Mouse (Mus musculus) heart, embryonic 13.5 days (tissue): ENCODE data around the gene Shank1. TPM values are rescaled to one million over a fixed set of nuclear protein-coding genes. Genes with fewer than 3 reads are reported as not detected.

ENCODE experiments used
- ATAC-seq: fragments of 200-750 bp; cut with Nextera tagmentation; 2 replicates; pipeline ENCODE4 v1.8.0; 2017; ENCODE audit warnings: moderate TSS enrichment; ENCODE audit not compliant: insufficient number of reproducible peaks, low FRiP score, low TSS enrichment; ENCODE audit errors: extremely low read depth
- H3K27ac ChIP-seq: fragments of 300-500 bp; sonication (generic); replicated peaks from 2 replicates; pipeline ENCODE4 v1.5.1; 2015; ENCODE audit warnings: moderate library complexity, mild to moderate bottlenecking, inconsistent platforms
- H3K27me3 ChIP-seq: fragments of 300-500 bp; sonication (generic); replicated peaks from 2 replicates; pipeline ENCODE4 v1.6.1; 2015; ENCODE audit warnings: mild to moderate bottlenecking, inconsistent platforms
- H3K36me3 ChIP-seq: fragments of 300-500 bp; sonication (generic); 2 replicates; pipeline ENCODE4 v1.6.1; 2015; ENCODE audit warnings: mild to moderate bottlenecking, inconsistent platforms
- H3K4me1 ChIP-seq: fragments of 300-500 bp; sonication (generic); 2 replicates; pipeline ENCODE4 v1.6.1; 2015; ENCODE audit warnings: inconsistent platforms
- H3K4me2 ChIP-seq: fragments of 300-500 bp; sonication (generic); 2 replicates; pipeline ENCODE4 v1.6.1; 2015; ENCODE audit warnings: inconsistent platforms, mild to moderate bottlenecking, moderate library complexity
- H3K4me3 ChIP-seq: fragments of 300-500 bp; sonication (generic); 2 replicates; pipeline ENCODE4 v1.5.1; 2015; ENCODE audit warnings: moderate library complexity, mild to moderate bottlenecking, inconsistent platforms
- H3K9ac ChIP-seq: fragments of 300-500 bp; sonication (generic); 2 replicates; pipeline ENCODE4 v1.6.1; 2015; ENCODE audit warnings: inconsistent platforms, mild to moderate bottlenecking, moderate library complexity
- H3K9me3 ChIP-seq: fragments of 300-500 bp; sonication (generic); 2 replicates; pipeline ENCODE4 v1.6.1; 2016; ENCODE audit warnings: inconsistent platforms
- WGBS: fragments of 180-500 bp; shearing (Covaris S2); methylation state at CpG from one replicate; pipeline ENCODE4 v1.1.7; 2015; ENCODE audit warnings: mixed read lengths; 5-methylcytosine and 5-hydroxymethylcytosine counted together
- polyA plus RNA-seq: library from polyadenylated mRNA; unstranded; fragments of >200 nt; fragmentation: Nextera tagmentation; extraction: Ambion mirVana; gene quantifications from 2 replicates; pipeline ENCODE4 v1.2.1, GENCODE M21; 2015

The Shank1 gene
- polyA plus RNA-seq, 1 experiment from 2014 or later = 0.80 TPM

DNA sequence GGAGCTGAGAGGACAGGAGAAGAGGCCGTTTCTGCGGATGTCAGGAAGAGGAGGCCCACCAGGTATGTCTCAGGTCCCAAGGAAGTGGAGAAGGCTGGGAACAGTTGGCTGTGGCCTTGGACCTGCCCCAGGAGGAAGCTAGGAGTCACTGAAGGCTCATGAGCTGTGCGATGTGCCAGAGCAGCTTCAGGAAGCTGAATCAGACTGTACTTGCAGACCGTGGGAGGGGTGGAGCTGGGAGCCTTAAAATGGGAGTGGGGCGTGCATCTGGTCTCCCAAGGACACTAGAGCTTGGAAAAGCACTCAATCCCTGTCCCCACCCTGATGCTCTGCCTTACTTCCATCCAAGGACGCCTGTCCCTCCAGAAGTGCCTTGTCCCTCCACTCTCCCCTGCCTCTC is 16.6 kb downstream of the Shank1 start:
- H3K9ac ChIP-seq = no peak overlapping the region
- H3K27me3 ChIP-seq = peaks cover 92% of the 10 kb centered on the region
- no peak overlapping the region for H3K4me2 ChIP-seq
- no peak overlapping the region for H3K27ac ChIP-seq
- ATAC-seq = no peak
- 36% methylated on average over 6 of the region's 6 CpGs for WGBS
- H3K9me3 ChIP-seq = no peaks in the 10 kb centered on the region
- no peak overlapping the region for H3K4me3 ChIP-seq
- no peaks in the 10 kb centered on the region for H3K4me1 ChIP-seq
- no peaks in the 10 kb centered on the region for H3K36me3 ChIP-seq

DNA sequence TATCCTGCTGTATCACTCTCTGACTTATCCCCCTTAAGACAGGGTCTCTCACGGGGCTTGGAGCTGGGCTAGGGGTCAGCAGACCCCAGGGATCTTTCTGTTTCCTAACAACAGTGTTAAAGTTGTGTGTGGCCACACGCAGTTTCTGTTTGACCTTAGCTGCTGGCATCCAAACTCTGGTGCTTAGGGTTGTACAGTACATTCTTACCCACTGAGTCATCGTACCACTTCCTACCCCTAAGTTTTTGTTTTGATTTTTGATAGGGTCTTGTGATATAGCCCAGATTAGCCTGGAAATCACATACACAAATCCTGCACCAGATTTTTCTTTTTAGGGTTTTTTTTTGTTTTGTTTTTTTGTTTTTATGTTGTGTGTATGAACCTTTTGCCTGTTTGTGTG is 22.3 kb downstream of the Shank1 start:
- no peaks in the 10 kb centered on the region for H3K9me3 ChIP-seq
- peaks cover 92% of the 10 kb centered on the region for H3K27me3 ChIP-seq
- no peak overlapping the region for H3K27ac ChIP-seq
- H3K4me3 ChIP-seq = no peak overlapping the region
- 46% methylated on average over 3 of the region's 3 CpGs for WGBS
- no peak overlapping the region for H3K4me2 ChIP-seq
- peaks cover 6% of the 10 kb centered on the region; the same call in 1 of the 2 replicates for H3K4me1 ChIP-seq
- H3K9ac ChIP-seq = no peak overlapping the region
- no peak for ATAC-seq
- no peaks in the 10 kb centered on the region for H3K36me3 ChIP-seq

DNA sequence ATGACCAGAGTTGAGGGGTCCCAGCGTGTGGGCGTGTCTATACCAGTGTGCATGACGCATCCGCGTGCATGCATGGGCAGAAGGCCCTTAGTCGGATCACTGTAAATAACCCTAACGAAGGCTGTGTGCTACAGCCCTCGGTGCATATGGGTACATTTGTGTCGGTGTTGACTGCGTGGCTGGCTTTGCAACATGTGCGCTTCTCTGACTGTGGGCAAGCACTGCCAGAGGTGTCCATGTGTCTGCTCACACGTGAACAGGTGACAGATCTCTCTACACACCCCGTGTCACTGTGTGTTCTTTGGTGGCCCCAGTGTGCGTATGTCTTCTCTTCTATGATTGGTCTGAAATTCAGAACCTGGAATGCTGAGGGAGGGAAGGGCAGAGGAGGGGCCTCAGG is 24.1 kb downstream of the Shank1 start:
- H3K9ac ChIP-seq = no peak overlapping the region
- no peak overlapping the region for H3K4me3 ChIP-seq
- H3K9me3 ChIP-seq = no peaks in the 10 kb centered on the region
- H3K4me2 ChIP-seq = no peak overlapping the region
- peaks cover 6% of the 10 kb centered on the region; the same call in 1 of the 2 replicates for H3K4me1 ChIP-seq
- H3K36me3 ChIP-seq = no peaks in the 10 kb centered on the region
- 55% methylated on average over 14 of the region's 14 CpGs for WGBS
- ATAC-seq = no peak
- peaks cover 94% of the 10 kb centered on the region for H3K27me3 ChIP-seq
- no peak overlapping the region for H3K27ac ChIP-seq

DNA sequence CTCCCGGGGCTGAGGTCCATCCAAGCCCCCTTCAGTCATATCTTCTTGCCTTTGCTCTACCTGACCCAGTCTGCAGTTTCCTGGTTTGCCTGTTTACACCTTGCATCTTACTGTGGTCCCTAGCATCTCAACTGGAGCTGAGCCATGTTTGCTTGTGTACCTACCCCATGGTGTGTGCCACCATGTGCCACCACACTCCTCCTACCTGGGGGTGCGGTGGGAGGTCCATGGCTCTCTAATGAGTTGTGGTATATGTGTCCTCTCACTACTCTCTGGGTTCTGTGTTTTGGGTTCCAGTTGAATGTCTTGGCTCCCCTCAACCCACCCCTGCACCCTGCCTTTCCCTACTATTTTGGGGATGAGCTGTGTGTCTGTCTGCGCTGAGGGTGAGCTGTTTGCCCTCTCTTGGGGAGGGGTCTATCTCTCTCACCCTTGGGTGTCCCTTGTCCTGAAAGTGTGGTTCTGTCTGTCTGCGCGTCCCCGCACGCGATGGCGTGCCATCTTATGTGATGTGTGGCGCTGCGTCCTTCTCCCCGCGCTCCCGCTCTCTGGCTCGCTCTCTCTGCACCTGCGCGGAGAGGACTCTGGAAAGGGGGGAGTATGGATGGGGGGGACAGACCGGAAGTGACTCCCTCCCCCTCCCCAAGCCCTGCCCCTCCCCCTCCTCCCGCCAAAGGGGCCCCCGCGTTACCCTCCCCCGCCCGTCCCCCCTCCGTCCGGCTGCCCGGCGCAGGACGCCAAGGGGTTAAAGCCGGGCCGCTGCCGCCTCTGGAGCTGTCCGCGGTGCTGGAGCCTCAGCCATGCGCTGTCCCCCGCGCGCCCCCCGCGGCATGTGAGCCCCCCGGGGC is 25.2 kb downstream of the Shank1 start:
- no peak; the same call in 1 of the 2 replicates for ATAC-seq
- peaks cover 6% of the 10 kb centered on the region; the same call in 1 of the 2 replicates for H3K4me1 ChIP-seq
- no peaks in the 10 kb centered on the region for H3K36me3 ChIP-seq
- peaks cover 94% of the 10 kb centered on the region for H3K27me3 ChIP-seq
- H3K4me2 ChIP-seq = peak overlapping the region; percentile 73
- peak overlapping the region; percentile 51 for H3K4me3 ChIP-seq
- H3K27ac ChIP-seq = no peak overlapping the region
- WGBS = 3% methylated on average over 24 of the region's 40 CpGs
- H3K9me3 ChIP-seq = no peaks in the 10 kb centered on the region
- no peak overlapping the region for H3K9ac ChIP-seq

DNA sequence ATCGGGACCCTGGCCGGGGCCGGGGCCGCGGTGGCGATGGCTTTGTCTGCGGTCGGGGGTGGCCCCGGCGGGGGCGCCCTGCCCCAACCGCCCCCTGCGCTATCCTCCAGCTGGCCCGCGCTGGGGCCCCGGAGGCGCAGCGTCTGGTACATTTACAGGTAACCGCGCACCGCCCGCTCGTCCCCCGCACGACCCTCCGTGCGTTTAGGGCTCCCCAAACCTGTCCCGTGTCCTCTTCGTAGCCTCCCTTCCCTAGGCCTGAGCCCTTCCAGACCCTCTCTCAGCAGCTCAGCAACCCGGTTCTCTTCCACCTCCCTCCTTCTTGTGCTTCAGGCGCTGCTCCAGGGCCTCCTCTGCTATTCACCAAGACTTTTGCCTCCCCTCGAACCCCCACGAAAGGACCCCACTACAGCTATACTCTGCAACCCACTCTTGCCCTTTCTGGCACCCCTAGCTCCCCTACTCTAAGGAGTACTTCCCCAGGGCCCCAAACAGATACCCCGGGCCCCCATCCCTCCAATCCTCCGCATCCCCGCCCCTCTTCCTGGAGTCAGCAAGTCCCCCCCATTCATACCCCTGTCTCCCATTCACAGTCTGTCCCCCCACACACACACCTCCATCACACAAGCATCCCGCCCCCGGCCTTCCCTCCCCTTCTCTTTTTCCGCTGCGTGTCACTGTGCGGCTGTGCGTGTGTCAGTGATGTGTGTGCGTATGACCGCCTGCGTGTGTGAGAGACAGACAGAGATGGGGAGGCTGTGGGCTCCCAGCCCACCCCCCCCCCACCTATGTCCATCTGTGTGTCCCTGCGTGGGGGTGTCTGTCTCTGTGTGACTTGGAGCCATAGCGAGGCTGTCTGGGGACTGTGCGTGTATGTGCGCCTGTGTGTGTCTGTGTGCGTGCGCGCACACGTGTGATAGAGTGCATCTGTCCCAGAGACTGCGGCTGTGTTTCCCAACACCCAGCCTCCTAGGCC is 26.3 kb downstream of the Shank1 start:
- no peak for ATAC-seq
- Histone ChIP-seq H3K4me1 (peaks cover 6% of the 10 kb centered on the region; the same call in 1 of the 2 replicates), H3K27me3 (peaks cover 98% of the 10 kb centered on the region), H3K4me3 (peak overlapping the region; percentile 51), H3K4me2 (peak overlapping the region; percentile 73), H3K9me3 (no peaks in the 10 kb centered on the region), H3K27ac (no peak overlapping the region), H3K36me3 (no peaks in the 10 kb centered on the region), H3K9ac (no peak overlapping the region)
- 2% methylated on average over 42 of the region's 54 CpGs for WGBS

DNA sequence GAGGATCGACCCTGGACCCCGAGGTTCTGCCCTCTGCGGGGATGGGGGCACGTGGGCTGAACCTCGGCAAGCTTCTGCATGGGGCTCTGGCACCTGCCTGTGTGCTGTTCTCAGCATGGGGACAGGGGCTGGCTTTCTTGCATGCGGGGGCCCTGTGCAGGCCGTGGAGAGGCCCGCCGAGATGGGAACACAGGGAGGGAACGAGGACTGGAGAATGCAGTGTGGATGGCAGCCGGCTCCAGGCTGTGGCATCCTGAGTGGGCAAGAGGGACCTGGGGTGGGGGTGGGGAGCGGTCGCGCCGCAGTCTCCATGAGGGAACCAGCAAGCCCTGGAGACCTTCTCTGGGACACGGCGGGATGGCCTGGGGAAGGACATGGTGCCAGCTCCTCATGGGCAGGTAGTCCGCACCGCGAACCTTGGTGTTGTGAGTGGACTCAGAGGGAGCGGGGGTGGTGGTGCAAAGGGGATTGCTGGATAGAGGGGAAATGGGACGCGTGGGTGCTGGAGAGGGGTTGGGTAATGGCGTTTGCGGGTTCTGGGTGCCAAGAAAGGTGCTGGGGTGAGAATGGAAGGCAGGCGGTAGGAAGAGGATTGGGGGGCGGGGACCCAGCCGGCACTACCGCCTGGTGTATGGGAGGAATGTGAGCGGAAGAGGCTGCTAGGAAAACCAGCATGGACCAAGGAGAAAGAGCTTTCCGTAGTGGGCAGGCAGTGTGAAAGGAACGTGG is 27.2 kb downstream of the Shank1 start:
- Histone ChIP-seq H3K9ac (no peak overlapping the region), H3K9me3 (no peaks in the 10 kb centered on the region), H3K4me1 (peaks cover 6% of the 10 kb centered on the region; the same call in 1 of the 2 replicates), H3K4me2 (no peak overlapping the region), H3K4me3 (no peak overlapping the region), H3K36me3 (no peaks in the 10 kb centered on the region), H3K27me3 (peaks cover 97% of the 10 kb centered on the region), H3K27ac (no peak overlapping the region)
- WGBS = 4% methylated on average over 32 of the region's 32 CpGs
- ATAC-seq = no peak

DNA sequence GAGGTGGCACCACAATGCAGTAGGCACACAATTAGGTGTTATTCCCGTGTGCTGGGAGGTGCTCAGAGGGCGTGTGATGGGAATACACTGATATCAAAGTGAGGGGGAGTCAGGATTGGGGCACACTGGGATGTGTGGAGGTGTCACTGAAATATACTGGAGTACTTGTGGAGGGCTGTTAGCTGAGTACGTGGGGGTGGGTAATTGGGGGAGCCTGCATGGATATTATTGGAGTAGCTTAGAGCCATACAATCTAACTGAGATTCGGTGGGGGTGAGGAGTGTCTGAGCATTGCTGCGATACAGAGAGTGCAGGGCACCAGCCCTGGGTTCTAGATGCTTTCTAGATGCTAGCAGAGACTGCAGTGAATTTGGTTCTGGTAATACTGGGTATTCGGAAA is 30.2 kb downstream of the Shank1 start:
- Histone ChIP-seq H3K9ac (no peak overlapping the region), H3K27me3 (peaks cover 95% of the 10 kb centered on the region)
- 53% methylated on average over 6 of the region's 6 CpGs for WGBS

DNA sequence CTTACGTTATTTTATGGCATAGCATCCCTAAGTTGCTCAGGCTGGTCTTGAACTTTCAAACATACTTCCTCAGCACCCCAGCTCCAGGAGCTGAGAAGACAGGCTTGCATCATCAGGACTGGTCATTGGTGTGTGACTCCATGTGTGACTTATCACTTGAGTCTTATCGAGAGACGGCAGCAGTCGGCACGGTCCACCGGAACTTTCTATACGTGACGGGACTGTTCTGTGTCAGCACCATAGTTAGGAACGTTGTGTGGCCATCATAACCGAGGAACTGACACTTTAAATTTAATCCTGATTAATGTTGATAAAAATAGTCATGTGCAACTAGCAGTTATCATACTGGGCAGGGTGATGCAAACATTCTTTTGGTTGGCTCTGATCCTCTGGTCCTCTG is 31.1 kb downstream of the Shank1 start:
- H3K4me3 ChIP-seq = no peak overlapping the region
- no peak overlapping the region for H3K9ac ChIP-seq
- H3K27me3 ChIP-seq = peaks cover 95% of the 10 kb centered on the region
- ATAC-seq = no peak
- H3K36me3 ChIP-seq = no peaks in the 10 kb centered on the region
- peaks cover 12% of the 10 kb centered on the region for H3K4me1 ChIP-seq
- H3K9me3 ChIP-seq = no peaks in the 10 kb centered on the region
- no peak overlapping the region for H3K27ac ChIP-seq
- H3K4me2 ChIP-seq = no peak overlapping the region
- 63% methylated on average over 10 of the region's 10 CpGs for WGBS

More for the DNA sequence above, 30.2 kb downstream of the Shank1 start:
- Histone ChIP-seq H3K9me3 (no peaks in the 10 kb centered on the region), H3K4me1 (peaks cover 17% of the 10 kb centered on the region), H3K4me2 (no peak overlapping the region), H3K4me3 (no peak overlapping the region), H3K36me3 (no peaks in the 10 kb centered on the region), H3K27ac (no peak overlapping the region)
- ATAC-seq = no peak

DNA sequence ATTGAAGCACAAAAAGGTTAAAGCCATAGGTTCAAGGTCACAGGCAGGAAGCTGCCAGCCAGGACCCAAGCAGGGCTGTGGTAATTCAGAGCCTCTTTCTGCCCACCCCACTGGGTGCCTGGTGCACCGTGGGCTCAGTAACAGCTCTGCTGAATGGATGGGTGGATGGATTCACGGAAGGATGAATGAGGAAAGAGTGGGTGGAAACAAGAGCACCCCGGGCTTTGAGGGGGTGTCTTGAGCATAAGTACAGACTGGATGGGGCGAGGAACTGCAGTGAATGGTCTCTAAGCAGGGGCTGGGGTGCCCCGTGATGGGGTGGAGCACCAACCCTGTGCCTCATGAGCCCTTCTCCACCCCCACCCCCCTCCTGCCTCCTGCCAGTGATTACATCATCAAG is 31.7 kb downstream of the Shank1 start:
- Histone ChIP-seq H3K27me3 (peaks cover 95% of the 10 kb centered on the region), H3K36me3 (no peaks in the 10 kb centered on the region), H3K4me1 (peaks cover 11% of the 10 kb centered on the region), H3K9me3 (no peaks in the 10 kb centered on the region), H3K9ac (no peak overlapping the region), H3K4me3 (no peak overlapping the region), H3K4me2 (no peak overlapping the region), H3K27ac (no peak overlapping the region)
- ATAC-seq = no peak
- 57% methylated on average over 5 of the region's 5 CpGs for WGBS

DNA sequence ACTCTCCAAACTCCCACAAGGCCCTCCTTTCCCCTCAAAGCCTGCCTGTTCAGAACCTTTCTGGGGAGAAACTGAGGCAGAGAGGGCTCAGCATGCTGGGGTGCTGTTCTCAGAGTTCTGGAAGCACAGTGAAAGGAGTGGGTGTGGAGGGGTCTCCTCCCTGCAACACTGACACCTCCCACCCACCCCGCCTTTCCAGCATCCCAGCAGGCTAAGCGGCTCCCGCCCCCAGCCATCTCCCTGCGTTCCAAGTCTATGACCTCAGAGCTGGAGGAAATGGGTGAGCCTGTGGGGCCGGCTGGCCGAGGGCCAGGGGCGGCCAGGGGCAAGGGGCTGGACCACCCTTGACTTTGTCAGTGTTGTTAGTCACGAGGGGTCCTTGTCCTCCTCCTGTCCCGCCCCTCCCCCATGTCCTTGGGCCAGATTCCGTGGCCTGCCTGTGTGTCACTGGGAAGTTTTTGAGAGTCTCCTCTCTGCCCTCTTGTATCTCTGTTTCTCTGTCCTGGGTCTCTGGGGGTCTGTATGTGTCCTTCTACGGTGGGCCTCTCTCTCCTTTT is 33.5 kb downstream of the Shank1 start:
- Histone ChIP-seq H3K36me3 (no peaks in the 10 kb centered on the region), H3K27ac (no peak overlapping the region), H3K4me1 (peaks cover 11% of the 10 kb centered on the region), H3K4me2 (peak overlapping the region; percentile 38), H3K4me3 (peak overlapping the region; percentile 18; the same call in 1 of the 2 replicates), H3K9ac (0 out of 2 replicates have a peak overlapping the region, but pooled peaks have one; percentile 37), H3K27me3 (peaks cover 95% of the 10 kb centered on the region), H3K9me3 (no peaks in the 10 kb centered on the region)
- ATAC-seq = no peak
- WGBS = 13% methylated on average over 11 of the region's 11 CpGs
